ENCODE assay signal across 9 mouse cellular contexts in genomic region chr4:141010526-141010925, GRCm38 (mm10). TPM values are rescaled to one million over a fixed set of nuclear protein-coding genes. Genes with fewer than 3 reads are reported as not detected.
DNase-seq lines count a peak whose midpoint lies in the region; ATAC-seq and TF ChIP-seq lines count a peak whose summit lies in the region.
"Had no signal": no experiment of that assay in that cellular context is flagged by ENCODE, and none has a peak within 500 bp of the region (broad histone marks: within the 10 kb centered on the region; RNA-seq: fewer than 3 reads in every experiment).

No protein-coding gene starts in this region.

- H3K9ac ChIP-seq in intestine, embryonic 14.5 days (ENCODE audit: low read length) = peak overlapping the region; percentile 72

- H3K4me2 ChIP-seq in intestine, embryonic 14.5 days (ENCODE audit: low read length) = peak overlapping the region; percentile 76

- H3K4me3 ChIP-seq in left cerebral cortex, adult 2 months = peak overlapping the region; percentile 53
- H3K4me3 ChIP-seq in embryonic fibroblast, embryonic 13.5 days (ENCODE audit: insufficient read depth, low read length) = peak overlapping the region; percentile 71
- peak overlapping the region; percentile 52 for H3K4me3 ChIP-seq in intestine, embryonic 14.5 days (ENCODE audit: low read depth, low read length)

- WGBS in intestine, embryonic 14.5 days = under 1% methylated on average over 25 of the region's 26 CpGs

- TF ChIP-seq CTCF in left cerebral cortex, adult 2 months (IDR thresholded peaks at IDR 0.05) = no peak
- no peak for TF ChIP-seq CTCF in embryonic fibroblast, embryonic 13.5 days (IDR thresholded peaks at IDR 0.05; ENCODE audit: borderline replicate concordance, insufficient read depth, low read length)

- peak overlapping the region; percentile 64 for H3K27ac ChIP-seq in left cerebral cortex, adult 2 months
- H3K27ac ChIP-seq in embryonic fibroblast, embryonic 13.5 days (ENCODE audit: insufficient read depth, low read length) = peak overlapping the region; percentile 77
- peak overlapping the region; percentile 86 for H3K27ac ChIP-seq in intestine, embryonic 14.5 days (ENCODE audit: low read depth)

- TF ChIP-seq POLR2A in embryonic fibroblast, embryonic 13.5 days (IDR thresholded peaks at IDR 0.05; ENCODE audit: low read depth, low read length) = peak; percentile 73

- 0 out of 2 replicates have a peak, but pooled peaks cover 5% of the 10 kb centered on the region for H3K4me1 ChIP-seq in embryonic fibroblast, embryonic 13.5 days (ENCODE audit: control insufficient read depth, insufficient read depth, low read length)
- peaks cover 14% of the 10 kb centered on the region for H3K4me1 ChIP-seq in intestine, embryonic 14.5 days (replicated peaks; ENCODE audit: control insufficient read depth, insufficient read depth, low read length)

- peak; percentile 85 for ATAC-seq in intestine, embryonic 14.5 days (replicated peaks; ENCODE audit: low FRiP score, low TSS enrichment, low read depth)
- no peak for ATAC-seq in megakaryocyte-erythroid progenitor cell, adult 5-6 weeks (replicated peaks; ENCODE audit: low FRiP score, low TSS enrichment, poor library complexity, severe bottlenecking)
- ATAC-seq: Patski had no signal

- H3K27me3 ChIP-seq in intestine, embryonic 14.5 days (replicated peaks; ENCODE audit: control insufficient read depth, insufficient read depth, low read length) = no peaks in the 10 kb centered on the region
- H3K27me3 ChIP-seq: Patski had no signal

- no peak for DNase-seq in left cerebral cortex, adult 2 months (ENCODE audit: extremely low spot score in 1 of 2, low spot score in 2 of 2)
- DNase-seq in left cerebral cortex, adult 8-10 months (ENCODE audit: low spot score in 2 of 2) = no peak
- DNase-seq in intestine, embryonic 14.5 days (ENCODE audit: low spot score) = peak; percentile 84
- peak; percentile 67 to 78 for DNase-seq in lung, postnatal 4 days
- no peak for DNase-seq in left cerebral cortex, adult 18-20 months (ENCODE audit: low spot score in 2 of 2)
- no peak for DNase-seq in spleen, postnatal 4 days (ENCODE audit: low spot score in 2 of 2)

- H3K36me3 ChIP-seq in intestine, embryonic 14.5 days (ENCODE audit: control insufficient read depth, insufficient read depth, low read length) = peaks cover 44% of the 10 kb centered on the region

- intact Hi-C loops in left cerebral cortex, adult 2 months (cut with DNase I) = no loop called here

- no peaks in the 10 kb centered on the region for H3K9me3 ChIP-seq in intestine, embryonic 14.5 days (ENCODE audit: control insufficient read depth, low read length)

RNA-seq across cellular contexts. Expression of gene Mfap2, which starts 0.3 kb away (rescaled TPM):
- total RNA-seq in left cerebral cortex, adult 2 months (2021) = 1 to 10 TPM; 4.8 to 4.9 TPM
- total RNA-seq in left cerebral cortex, adult 8-10 months (2022) = 1 to 10 TPM; 1.8 to 5.2 (median 3.3) TPM
- 108 and 200 TPM in 2 replicates for polyA plus RNA-seq in embryonic fibroblast, embryonic 13.5 days (2011; ENCODE audit: insufficient read length, low read depth, missing spikeins)
- polyA plus RNA-seq in intestine, embryonic 14.5 days (2014; fragmentation: Nextera tagmentation; extraction: Ambion mirVana) = 489 and 509 TPM in 2 replicates
- 1 to 10 TPM; 3.8 to 4.4 TPM for total RNA-seq in left cerebral cortex, adult 18-20 months (2021)
- total RNA-seq in megakaryocyte-erythroid progenitor cell, adult 5-6 weeks (2014; fragmentation: Nextera tagmentation) = not detected in 2 replicates
- not detected in 2 replicates for total RNA-seq in megakaryocyte-erythroid progenitor cell, adult 5-6 weeks (2017)

RNA-seq across cellular contexts. Expression of gene Atp13a2, which starts 23.9 kb away (rescaled TPM):
- total RNA-seq in left cerebral cortex, adult 2 months (2021) = 100 to 1,000 TPM; 150 to 155 TPM
- 100 to 1,000 TPM; 141 to 156 (median 150) TPM for total RNA-seq in left cerebral cortex, adult 8-10 months (2022)
- polyA plus RNA-seq in embryonic fibroblast, embryonic 13.5 days (2011; ENCODE audit: insufficient read length, low read depth, missing spikeins) = 12.3 and 16.6 TPM in 2 replicates
- 33.3 and 40.0 TPM in 2 replicates for polyA plus RNA-seq in intestine, embryonic 14.5 days (2014; fragmentation: Nextera tagmentation; extraction: Ambion mirVana)
- 100 to 1,000 TPM; 140 to 149 TPM for total RNA-seq in left cerebral cortex, adult 18-20 months (2021)
- 24.6 and 25.2 TPM in 2 replicates for total RNA-seq in megakaryocyte-erythroid progenitor cell, adult 5-6 weeks (2014; fragmentation: Nextera tagmentation)
- 20.4 and 28.7 TPM in 2 replicates for total RNA-seq in megakaryocyte-erythroid progenitor cell, adult 5-6 weeks (2017)

RNA-seq across cellular contexts. Expression of gene Sdhb, which starts 49.5 kb away (rescaled TPM):
- total RNA-seq in left cerebral cortex, adult 2 months (2021) = 100 to 1,000 TPM; 170 to 178 TPM
- total RNA-seq in left cerebral cortex, adult 8-10 months (2022) = 100 to 1,000 TPM; 186 to 203 (median 195) TPM
- 122 and 124 TPM in 2 replicates for polyA plus RNA-seq in embryonic fibroblast, embryonic 13.5 days (2011; ENCODE audit: insufficient read length, low read depth, missing spikeins)
- 457 and 488 TPM in 2 replicates for polyA plus RNA-seq in intestine, embryonic 14.5 days (2014; fragmentation: Nextera tagmentation; extraction: Ambion mirVana)
- total RNA-seq in left cerebral cortex, adult 18-20 months (2021) = 100 to 1,000 TPM; 192 to 194 TPM
- 154 and 177 TPM in 2 replicates for total RNA-seq in megakaryocyte-erythroid progenitor cell, adult 5-6 weeks (2014; fragmentation: Nextera tagmentation)
- total RNA-seq in megakaryocyte-erythroid progenitor cell, adult 5-6 weeks (2017) = 99.5 and 128 TPM in 2 replicates

RNA-seq across cellular contexts. Expression of gene Crocc, which starts 49.8 kb away (rescaled TPM):
- total RNA-seq in left cerebral cortex, adult 2 months (2021) = 10 to 100 TPM; 68.1 to 71.3 TPM
- 10 to 100 TPM; 44.2 to 69.2 (median 54.3) TPM for total RNA-seq in left cerebral cortex, adult 8-10 months (2022)
- 10.3 and 12.5 TPM in 2 replicates for polyA plus RNA-seq in embryonic fibroblast, embryonic 13.5 days (2011; ENCODE audit: insufficient read length, low read depth, missing spikeins)
- polyA plus RNA-seq in intestine, embryonic 14.5 days (2014; fragmentation: Nextera tagmentation; extraction: Ambion mirVana) = 6.6 TPM in 2 replicates
- 10 to 100 TPM; 44.6 to 55.4 TPM for total RNA-seq in left cerebral cortex, adult 18-20 months (2021)
- 6.9 and 8.9 TPM in 2 replicates for total RNA-seq in megakaryocyte-erythroid progenitor cell, adult 5-6 weeks (2014; fragmentation: Nextera tagmentation)
- total RNA-seq in megakaryocyte-erythroid progenitor cell, adult 5-6 weeks (2017) = 1.3 and 5.7 TPM in 2 replicates

Comparison
In these comparisons a context has a peak if more than half of its experiments do, and no peak if none do; other contexts are left out.
1. DNase-seq: peak in intestine, embryonic 14.5 days (single experiment) and lung, postnatal 4 days (2 of 2); none in left cerebral cortex, adult 2 months (0 of 2), left cerebral cortex, adult 8-10 months (0 of 2), left cerebral cortex, adult 18-20 months (0 of 2) and spleen, postnatal 4 days (0 of 2).
2. RNA of gene Atp13a2, which starts 23.9 kb away (total RNA-seq): 141 to 156 TPM in left cerebral cortex, adult 8-10 months, 150 to 155 TPM in left cerebral cortex, adult 2 months and 140 to 149 TPM in left cerebral cortex, adult 18-20 months; 20.4 to 28.7 TPM in megakaryocyte-erythroid progenitor cell, adult 5-6 weeks; every median in the first group is over 4 times any median in the second.
3. Peak in every context shown above with its lines, with median percentiles within 50 percentile points of each other: H3K27ac ChIP-seq and H3K4me3 ChIP-seq.